Mouse (Mus musculus) intestine, postnatal 0 days (tissue): Measurements from ENCODE around the gene Sema3d. TPM values are rescaled to one million over a fixed set of nuclear protein-coding genes. Genes with fewer than 3 reads are reported as not detected.

Source experiments
- ATAC-seq: fragments of 200-750 bp; cut with Nextera tagmentation; 2 replicates; pipeline ENCODE4 v1.8.0; 2017; ENCODE audit warnings: mild to moderate bottlenecking, moderate TSS enrichment, moderate library complexity
- H3K27ac ChIP-seq: fragments of 300-500 bp; sonication (generic); 2 replicates; pipeline ENCODE4 v1.5.1; 2014; ENCODE audit warnings: mild to moderate bottlenecking, low read depth, low read length, moderate library complexity
- H3K27me3 ChIP-seq: fragments of 300-500 bp; sonication (generic); replicated peaks from 2 replicates; pipeline ENCODE4 v1.6.1; 2014; ENCODE audit warnings: low read length, mixed read lengths; ENCODE audit not compliant: control insufficient read depth, insufficient read depth
- H3K36me3 ChIP-seq: fragments of 300-500 bp; sonication (generic); 2 replicates; pipeline ENCODE4 v1.6.1; 2014; ENCODE audit warnings: mild to moderate bottlenecking, moderate library complexity; ENCODE audit not compliant: control insufficient read depth, insufficient read depth
- H3K4me1 ChIP-seq: fragments of 300-500 bp; sonication (generic); replicated peaks from 2 replicates; pipeline ENCODE4 v1.6.1; 2014; ENCODE audit warnings: antibody characterized with exemption, low read length, mixed read lengths; ENCODE audit not compliant: control insufficient read depth, insufficient read depth
- H3K4me2 ChIP-seq: fragments of 300-500 bp; sonication (generic); replicated peaks from 2 replicates; pipeline ENCODE4 v1.6.1; 2014; ENCODE audit warnings: low read depth, mild to moderate bottlenecking, moderate library complexity
- H3K4me3 ChIP-seq: fragments of 300-500 bp; sonication (generic); 2 replicates; pipeline ENCODE4 v1.5.1; 2014; ENCODE audit warnings: low read depth, low read length
- H3K9ac ChIP-seq: fragments of 300-500 bp; sonication (generic); 2 replicates; pipeline ENCODE4 v1.6.1; 2014; ENCODE audit warnings: mild to moderate bottlenecking, low read depth, low read length
- H3K9me3 ChIP-seq: fragments of 300-500 bp; sonication (generic); 2 replicates; pipeline ENCODE4 v1.6.1; 2016; ENCODE audit warnings: mixed run types; ENCODE audit not compliant: control insufficient read depth
- CTCF ChIP-seq: sonication (generic); IDR thresholded peaks from 2 replicates; pipeline ENCODE4 v1.5.1; 2016; ENCODE audit warnings: low read depth, mild to moderate bottlenecking, control low read depth, antibody characterized with exemption, moderate library complexity
- WGBS: fragments of 180-500 bp; shearing (Covaris S2); extraction: QIAGEN DNeasy Blood & Tissue Kit; methylation state at CpG from one replicate; pipeline ENCODE4 v1.1.7; 2014; 5-methylcytosine and 5-hydroxymethylcytosine counted together
- polyA plus RNA-seq: library from polyadenylated mRNA; unstranded; fragments of >200 nt; fragmentation: Nextera tagmentation; extraction: Ambion mirVana; gene quantifications from 2 replicates; pipeline ENCODE4 v1.2.1, GENCODE M21; 2015

Gene Sema3d
- polyA plus RNA-seq, 1 experiment from 2014 or later, result 4.1 TPM

DNA sequence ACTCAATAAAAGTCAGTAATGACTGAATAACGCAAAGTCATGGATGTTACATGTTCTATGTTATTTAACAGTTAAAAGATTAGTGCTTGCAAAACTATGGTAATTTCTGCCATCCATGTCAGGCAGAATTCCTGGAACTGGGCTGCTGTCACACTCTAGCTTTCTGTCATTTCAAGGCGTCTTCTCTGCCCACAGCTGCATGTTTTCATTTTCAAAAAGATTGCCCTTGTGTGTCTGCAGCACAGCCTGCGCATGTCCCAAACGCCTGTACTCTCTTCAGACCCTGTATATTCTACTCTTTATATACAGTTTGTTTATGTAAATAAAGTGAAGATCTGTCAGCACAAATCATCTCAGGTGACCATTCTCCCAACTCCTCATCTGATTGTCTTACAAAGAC, 132.1 kb downstream of the Sema3d start:
- no peak overlapping the region for H3K4me2 ChIP-seq

DNA sequence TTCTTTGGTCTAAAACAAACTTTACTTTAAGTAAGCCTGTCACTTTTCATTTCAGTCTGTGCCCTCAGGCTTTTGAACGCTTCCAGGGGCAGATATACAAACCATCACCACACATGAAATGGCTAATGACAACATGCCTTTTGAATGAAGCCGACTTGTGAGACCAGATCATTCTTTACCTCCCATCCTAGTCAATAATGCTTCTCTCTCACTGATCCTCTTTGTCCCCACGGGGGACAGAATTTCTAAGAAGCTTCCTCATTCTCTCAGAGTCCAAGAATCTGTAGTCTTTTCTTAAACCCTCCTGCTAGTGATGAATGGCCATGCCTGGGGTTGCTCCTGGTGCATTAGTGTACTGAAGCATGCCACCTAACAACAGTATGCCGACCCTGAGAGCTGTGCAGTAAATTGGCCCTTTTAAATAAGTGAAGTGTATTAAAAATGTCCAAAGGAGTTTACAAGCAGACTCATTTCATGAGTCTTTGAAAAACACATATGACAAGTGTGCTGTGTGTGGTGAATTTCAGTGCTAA, 142.1 kb downstream of the Sema3d start:
- Histone ChIP-seq H3K27me3 (no peaks in the 10 kb centered on the region), H3K27ac (no peak overlapping the region), H3K36me3 (no peaks in the 10 kb centered on the region), H3K4me3 (no peak overlapping the region), H3K9ac (no peak overlapping the region), H3K4me1 (no peaks in the 10 kb centered on the region), H3K9me3 (no peaks in the 10 kb centered on the region), H3K4me2 (no peak overlapping the region)
- TF ChIP-seq CTCF, result no peak
- no peak for ATAC-seq
- 31% methylated on average over 4 of the region's 4 CpGs for WGBS

More for the DNA sequence above, 132.1 kb downstream of the Sema3d start:
- Histone ChIP-seq H3K27me3 (no peaks in the 10 kb centered on the region), H3K4me3 (no peak overlapping the region), H3K36me3 (no peaks in the 10 kb centered on the region), H3K4me1 (no peaks in the 10 kb centered on the region), H3K27ac (no peak overlapping the region), H3K9me3 (no peaks in the 10 kb centered on the region), H3K9ac (no peak overlapping the region)
- WGBS, result 75% methylated on average over 4 of the region's 4 CpGs
- TF ChIP-seq CTCF, result no peak
- ATAC-seq, result no peak

- Histone ChIP-seq H3K36me3 (no peaks in the 10 kb centered on the region), H3K4me2 (no peak overlapping the region), H3K27ac (no peak overlapping the region), H3K4me1 (no peaks in the 10 kb centered on the region), H3K9ac (no peak overlapping the region), H3K4me3 (no peak overlapping the region), H3K27me3 (no peaks in the 10 kb centered on the region), H3K9me3 (no peaks in the 10 kb centered on the region)
- no peak for ATAC-seq
- WGBS, result 91% methylated on average over 2 of the region's 2 CpGs
- no peak for TF ChIP-seq CTCF
Observed at GRCm38 (mm10) chr5:12528596-12528995, 145.4 kb downstream of the Sema3d start.

DNA sequence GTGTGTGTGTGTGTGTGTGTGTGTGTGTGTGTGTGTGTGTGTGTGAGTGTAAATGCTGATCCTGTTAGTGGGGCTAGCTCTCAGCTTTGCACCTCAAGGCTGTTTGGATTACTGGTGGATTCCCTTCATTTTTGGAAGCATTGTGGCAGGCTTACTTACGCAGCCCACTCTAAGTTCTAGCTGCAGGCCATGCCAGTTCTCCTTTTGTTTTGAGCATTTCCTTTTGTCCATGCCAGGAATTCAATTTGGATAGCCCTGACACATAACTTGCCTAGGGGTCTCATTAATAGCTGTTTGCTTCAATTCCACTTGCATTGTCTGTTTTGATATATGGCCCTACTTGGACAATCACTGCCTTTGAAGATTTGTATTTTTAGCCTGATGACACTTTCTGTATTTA, 146.6 kb downstream of the Sema3d start:
- no peak overlapping the region for H3K9ac ChIP-seq
- no peaks in the 10 kb centered on the region for H3K27me3 ChIP-seq
- H3K4me3 ChIP-seq, result no peak overlapping the region
- no peaks in the 10 kb centered on the region for H3K36me3 ChIP-seq
- no peak for TF ChIP-seq CTCF
- H3K9me3 ChIP-seq, result no peaks in the 10 kb centered on the region
- H3K27ac ChIP-seq, result no peak overlapping the region
- WGBS, result 55% methylated on average over 1 of the region's 1 CpGs
- no peaks in the 10 kb centered on the region for H3K4me1 ChIP-seq
- H3K4me2 ChIP-seq, result no peak overlapping the region
- no peak for ATAC-seq

GRCm38 (mm10) chr5:12541268-12541667, 158.1 kb downstream of the Sema3d start:
- H3K27me3 ChIP-seq, result no peaks in the 10 kb centered on the region
- H3K36me3 ChIP-seq, result no peaks in the 10 kb centered on the region
- 30% methylated on average over 2 of the region's 2 CpGs for WGBS
- ATAC-seq, result no peak
- H3K4me1 ChIP-seq, result no peaks in the 10 kb centered on the region
- H3K4me2 ChIP-seq, result no peak overlapping the region
- no peak overlapping the region for H3K4me3 ChIP-seq
- TF ChIP-seq CTCF, result peak; percentile 66
- H3K27ac ChIP-seq, result no peak overlapping the region
- no peak overlapping the region for H3K9ac ChIP-seq
- no peaks in the 10 kb centered on the region for H3K9me3 ChIP-seq

GRCm38 (mm10) chr5:12549046-12549669, 166.0 kb downstream of the Sema3d start:
- Histone ChIP-seq H3K36me3 (no peaks in the 10 kb centered on the region), H3K4me1 (no peaks in the 10 kb centered on the region), H3K9me3 (no peaks in the 10 kb centered on the region), H3K27me3 (no peaks in the 10 kb centered on the region), H3K27ac (no peak overlapping the region), H3K9ac (no peak overlapping the region), H3K4me2 (no peak overlapping the region), H3K4me3 (no peak overlapping the region)
- TF ChIP-seq CTCF, result no peak
- WGBS, result 91% methylated on average over 8 of the region's 8 CpGs
- ATAC-seq, result no peak
